Mouse (Mus musculus) CD4-positive, CD25-positive, alpha-beta regulatory T cell, adult 9 weeks (primary cell): ENCODE measurements around the gene Mmp19. TPM values are rescaled to one million over a fixed set of nuclear protein-coding genes. Genes with fewer than 3 reads are reported as not detected.

Experiments
- polyA plus RNA-seq: library from polyadenylated mRNA; unstranded; fragments of 100-300 nt; shearing (Covaris generic); gene quantifications from one replicate; pipeline ENCODE4 v1.2.1, GENCODE M21; 2017

Mmp19 gene
- polyA plus RNA-seq: 0.12 TPM

DNA sequence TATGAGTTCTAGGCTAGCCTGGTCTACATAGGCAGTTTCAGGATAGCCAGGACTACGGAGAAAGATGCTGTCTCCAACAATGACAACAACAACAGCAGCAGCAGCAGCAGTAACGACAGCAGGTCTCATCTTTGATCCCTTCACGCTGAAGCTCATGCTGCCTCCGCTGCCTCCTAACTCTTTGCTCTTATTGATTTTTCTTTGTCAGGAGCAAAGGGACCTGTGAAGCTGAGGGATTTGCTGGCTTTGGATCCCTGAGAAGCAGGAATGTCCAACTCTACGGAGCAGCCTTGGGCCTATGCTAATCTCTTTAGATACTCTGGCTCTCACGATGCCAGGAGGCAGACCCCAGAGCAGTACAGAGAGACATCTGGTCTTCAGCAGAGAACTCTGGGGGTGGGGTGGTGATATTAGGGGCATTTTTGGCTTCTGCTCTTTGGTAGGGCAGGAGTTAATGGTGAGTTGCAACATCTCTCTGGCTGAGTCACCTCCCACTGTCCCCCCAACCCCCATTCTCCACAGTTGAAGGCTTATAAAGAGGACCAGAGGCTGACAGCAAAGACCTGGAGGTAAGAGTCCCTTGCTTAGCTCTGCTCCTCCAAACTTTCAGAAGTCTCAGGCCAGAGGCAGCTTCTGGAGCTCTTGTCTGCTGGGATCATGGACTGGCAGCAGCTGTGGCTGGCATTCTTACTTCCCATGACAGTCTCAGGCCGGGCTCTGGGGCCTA, at the start of gene Mmp19:
Gene Mmp19, plus strand, starts transcription at position 513 of the 727 bp plus-strand sequence.

DNA sequence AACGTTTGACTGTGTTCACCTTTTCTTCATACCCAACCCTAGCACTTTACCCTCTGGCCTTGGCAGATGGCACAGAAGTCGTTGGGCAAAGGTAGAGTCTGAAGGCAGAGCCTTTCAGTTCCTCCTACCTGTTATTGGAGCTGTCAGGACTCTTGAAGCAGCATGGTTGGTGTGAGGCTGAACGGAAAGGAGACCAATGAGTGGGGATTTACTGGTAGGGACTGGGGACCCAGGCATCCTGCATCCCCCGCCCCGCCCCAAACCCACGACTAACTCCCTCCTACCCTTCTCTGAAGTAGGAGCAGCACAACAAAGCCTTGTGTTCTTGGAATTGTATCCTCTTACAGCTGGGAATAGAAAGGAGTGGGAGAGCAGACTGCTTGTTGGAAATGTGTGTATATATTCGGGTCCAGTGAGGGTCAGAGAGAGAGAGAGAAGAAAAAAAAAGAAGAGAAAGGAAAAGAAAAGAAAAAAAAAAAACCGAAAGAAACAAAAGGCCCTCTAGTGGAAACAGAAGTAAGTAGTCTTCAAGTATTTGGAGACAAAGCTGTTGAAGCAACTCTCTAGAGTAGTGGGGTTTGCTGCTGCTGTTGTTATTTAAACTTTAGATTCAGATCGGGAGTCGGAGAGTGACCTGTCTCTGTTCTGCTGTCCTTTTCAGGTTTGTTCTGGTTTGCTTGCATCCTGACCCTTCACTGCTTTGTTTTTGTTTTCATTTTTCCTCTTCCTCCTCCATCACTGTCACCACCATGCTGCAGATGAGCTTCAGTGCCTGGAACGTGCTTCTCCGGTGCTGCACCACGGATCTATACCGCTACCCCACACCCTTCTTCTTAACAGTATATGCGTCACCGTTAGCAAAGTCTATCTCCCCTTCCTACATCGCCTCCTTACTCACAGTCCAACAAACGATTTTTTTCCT, 45.8 kb upstream of the Mmp19 start, which contains the start of gene Dgka:
Gene Dgka, minus strand, starts transcription at position 176 of the 922 bp plus-strand sequence.

DNA sequence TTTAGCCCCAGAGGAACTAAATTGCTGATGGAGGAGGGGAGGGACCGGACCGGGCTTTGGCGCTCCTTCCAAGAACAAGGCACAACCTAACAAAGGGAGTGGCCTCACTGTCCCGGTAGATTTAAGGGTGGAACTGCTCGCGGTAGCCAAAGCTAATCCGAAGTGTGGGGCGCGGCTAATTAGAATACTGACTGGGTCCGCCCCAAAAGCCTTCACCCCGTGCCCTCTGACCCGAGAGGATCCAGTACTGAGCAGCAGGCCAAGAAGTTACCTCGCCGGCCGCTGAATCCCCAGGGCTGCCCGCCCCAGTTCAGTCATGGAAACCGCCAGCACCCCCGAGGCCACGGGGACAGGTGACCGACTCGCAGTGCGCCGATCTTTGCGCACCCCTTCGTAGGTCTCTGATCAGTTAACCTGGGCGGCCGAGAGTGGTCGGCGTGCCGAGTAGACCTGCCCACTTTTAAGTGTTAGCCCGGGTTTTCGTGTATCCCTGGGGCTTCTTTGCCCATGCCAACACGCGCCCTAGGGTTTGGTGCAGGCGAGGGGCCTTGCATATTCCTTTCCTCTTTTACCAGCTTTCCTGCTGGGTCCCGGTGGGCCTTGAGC, 43.0 kb upstream of the Mmp19 start, which contains the start of gene Pym1:
Gene Pym1, plus strand, starts transcription at position 244 of the 606 bp plus-strand sequence.

DNA sequence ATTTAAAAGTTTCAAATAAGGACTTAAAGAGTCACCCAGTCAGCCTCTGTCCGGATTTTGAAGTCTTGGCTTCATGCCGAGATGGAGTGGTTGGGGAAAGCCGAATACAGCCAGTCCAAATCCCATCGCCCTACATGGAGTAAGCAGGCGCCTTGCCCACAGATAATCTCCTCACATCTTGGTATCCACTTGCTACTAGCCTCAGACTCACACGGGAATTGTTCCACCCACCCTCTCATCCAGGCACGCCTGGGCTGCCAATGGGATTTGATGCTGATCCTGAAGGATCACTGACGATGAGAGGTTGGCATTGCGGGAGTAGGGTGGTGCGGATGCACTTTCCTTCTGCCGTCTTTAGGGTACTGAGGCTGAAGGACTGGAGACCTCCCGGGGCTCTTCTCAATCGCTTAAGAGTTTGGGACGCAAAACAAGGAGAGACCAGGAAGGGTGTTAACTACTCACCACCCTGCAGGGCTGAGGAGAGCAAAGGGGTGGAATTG, 13.1 kb downstream of the Mmp19 start, which contains the start of gene Dnajc14:
Gene Dnajc14, plus strand, starts transcription at position 292 of the 500 bp plus-strand sequence.

DNA sequence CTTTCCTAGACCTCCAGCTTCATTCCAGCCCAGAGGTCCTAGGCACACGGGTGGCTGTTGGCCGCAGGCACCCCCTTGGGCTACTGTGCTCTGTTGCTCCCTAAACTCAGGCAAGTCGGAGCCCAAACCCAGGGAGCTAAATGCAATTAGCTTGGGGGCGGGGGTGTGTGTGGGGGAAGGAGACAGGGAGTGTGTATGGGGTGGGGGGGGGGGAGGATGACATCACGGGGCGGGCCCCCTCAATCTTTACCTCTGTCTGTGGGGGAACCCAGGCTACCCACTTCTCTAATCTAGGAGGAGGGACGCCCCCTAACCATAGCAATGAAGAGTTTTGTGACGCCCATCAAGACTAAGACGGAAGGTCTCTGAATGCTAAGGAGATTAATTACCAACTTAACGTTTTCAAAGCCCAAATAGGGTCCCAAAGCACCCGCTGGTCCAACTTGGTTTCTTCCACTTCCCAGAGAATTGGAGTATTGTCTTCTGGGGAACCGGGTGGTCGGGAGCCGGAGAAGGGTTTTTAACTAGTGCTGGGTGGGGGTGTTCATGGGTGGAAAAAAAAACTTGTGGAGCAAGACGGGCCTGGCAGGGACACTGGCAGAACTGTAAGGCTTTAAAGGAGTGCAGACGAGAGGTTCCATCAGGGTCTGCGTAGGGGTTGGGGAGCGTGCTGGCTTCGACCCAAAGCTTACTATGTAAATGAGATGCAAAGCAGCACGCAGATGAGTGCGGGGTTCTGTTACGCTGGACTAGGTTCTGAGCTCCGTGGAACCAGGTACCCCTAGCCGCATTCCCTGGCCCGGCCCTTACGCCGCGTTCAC, 13.8 kb downstream of the Mmp19 start, which contains the start of gene Tmem198b:
Gene Tmem198b, minus strand, starts transcription at position 100 of the 821 bp plus-strand sequence.

DNA sequence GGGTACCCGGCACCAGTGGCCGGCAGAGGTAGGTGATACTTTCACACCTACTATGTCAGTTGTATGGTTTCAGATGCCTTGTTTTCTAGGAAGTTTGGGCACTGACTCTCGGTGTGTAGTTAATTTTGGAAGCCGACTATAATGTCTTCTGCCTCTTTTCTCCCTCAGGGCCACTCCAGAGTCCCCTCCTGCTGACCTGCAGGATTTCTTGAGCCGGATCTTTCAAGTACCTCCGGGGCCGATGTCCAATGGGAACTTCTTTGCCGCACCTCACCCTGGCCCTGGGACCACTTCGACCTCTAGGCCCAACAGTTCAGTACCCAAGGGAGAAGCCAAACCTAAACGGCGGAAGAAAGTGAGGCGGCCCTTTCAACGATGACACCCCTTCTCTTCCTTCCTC, 26.3 kb downstream of the Mmp19 start, which contains the start of gene Sarnp:
Gene Sarnp, plus strand, starts transcription at position 301 of the 400 bp plus-strand sequence.

DNA sequence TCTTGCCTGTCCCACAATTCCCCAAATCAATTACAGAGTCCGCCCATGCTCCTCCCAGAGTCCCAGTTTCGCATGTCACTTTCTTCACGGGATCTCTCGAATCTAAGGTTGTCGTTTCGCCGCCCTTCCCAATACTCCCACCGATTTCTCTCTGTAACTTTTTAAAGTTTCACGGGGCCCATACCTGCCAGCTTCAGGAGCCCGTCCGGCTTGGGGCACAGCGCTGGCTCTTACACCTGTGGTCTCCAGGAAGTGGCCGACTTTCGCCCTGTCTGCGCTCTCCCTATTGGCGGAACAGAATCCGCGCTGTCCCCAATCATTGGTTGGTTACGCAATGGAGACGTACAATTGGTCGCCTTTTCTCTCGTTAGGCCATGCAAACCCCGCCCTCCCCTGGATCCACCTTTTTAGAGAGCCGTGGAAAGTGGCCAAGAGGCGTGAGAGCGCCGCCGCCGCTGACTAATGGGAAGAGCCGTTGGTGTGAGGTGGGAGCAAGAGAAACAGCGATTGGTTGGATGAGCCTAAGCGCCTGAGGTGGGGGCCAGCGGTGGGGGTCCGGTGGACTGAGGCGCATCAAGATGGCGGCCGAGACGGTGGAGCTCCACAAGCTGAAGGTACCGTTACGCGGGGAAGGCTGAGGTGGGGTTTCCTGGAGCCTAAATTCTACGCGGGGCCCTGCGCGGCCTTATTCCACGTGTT, 30.8 kb downstream of the Mmp19 start, which contains the start of gene Ormdl2:
Gene Ormdl2, minus strand, starts transcription at position 288 of the 699 bp plus-strand sequence.

Other genes with a start within 250 kb of the Mmp19 start
- 34.2 TPM for gene Zc3h10, start 243.1 kb upstream of the Mmp19 start, polyA plus RNA-seq
- gene Rpl41, start 241.6 kb upstream of the Mmp19 start, polyA plus RNA-seq: 3,447 TPM
- gene Pa2g4, start 224.9 kb upstream of the Mmp19 start, polyA plus RNA-seq: 43.8 TPM
- 12.0 TPM for gene Erbb3, start 201.3 kb upstream of the Mmp19 start, polyA plus RNA-seq
- gene Rps26, start 164.2 kb upstream of the Mmp19 start, polyA plus RNA-seq: 866 TPM
- gene Ikzf4, start 144.9 kb upstream of the Mmp19 start, polyA plus RNA-seq: 123 TPM
- gene Suox, start 116.8 kb upstream of the Mmp19 start, polyA plus RNA-seq: 50.8 TPM
- gene Rab5b, start 94.6 kb upstream of the Mmp19 start, polyA plus RNA-seq: 55.3 TPM
- 7.0 TPM for gene Pmel, start 86.7 kb upstream of the Mmp19 start, polyA plus RNA-seq
- gene Cdk2, start 85.9 kb upstream of the Mmp19 start, polyA plus RNA-seq: 42.1 TPM
- gene Dgka, start 46.1 kb upstream of the Mmp19 start, polyA plus RNA-seq: 777 TPM
- gene Pym1, start 43.0 kb upstream of the Mmp19 start, polyA plus RNA-seq: 41.7 TPM
- 132 TPM for gene Dnajc14, start 13.2 kb downstream of the Mmp19 start, polyA plus RNA-seq
- 6.7 TPM for gene Tmem198b, start 13.5 kb downstream of the Mmp19 start, polyA plus RNA-seq
- gene Sarnp, start 26.4 kb downstream of the Mmp19 start, polyA plus RNA-seq: 152 TPM
- gene Ormdl2, start 30.7 kb downstream of the Mmp19 start, polyA plus RNA-seq: 77.1 TPM
- gene Gdf11, start 100.8 kb downstream of the Mmp19 start, polyA plus RNA-seq: 1.4 TPM
- 0.51 TPM for gene Cd63, start 110.1 kb downstream of the Mmp19 start, polyA plus RNA-seq
- 17.8 TPM for gene Rdh5, start 132.0 kb downstream of the Mmp19 start, polyA plus RNA-seq
- gene Bloc1s1, start 133.1 kb downstream of the Mmp19 start, polyA plus RNA-seq: 198 TPM
- gene Itga7, start 142.9 kb downstream of the Mmp19 start, polyA plus RNA-seq: 8.2 TPM
- not detected for gene Mettl7b, start 170.1 kb downstream of the Mmp19 start, polyA plus RNA-seq
- gene Olfr9, start 198.5 kb downstream of the Mmp19 start, polyA plus RNA-seq: not detected
- gene Olfr763, start 219.9 kb downstream of the Mmp19 start, polyA plus RNA-seq: not detected
- not detected for gene Olfr764-ps1, start 249.0 kb downstream of the Mmp19 start, polyA plus RNA-seq